In genomic region chr6:125604463-125605191, GRCm38 (mm10) we compare ENCODE assay signal across 8 mouse cellular contexts. TPM values are rescaled to one million over a fixed set of nuclear protein-coding genes. Genes with fewer than 3 reads are reported as not detected.
DNase-seq lines count a peak whose midpoint lies in the region; ATAC-seq and TF ChIP-seq lines count a peak whose summit lies in the region.

No protein-coding gene starts in this region.

- H3K36me3 ChIP-seq in embryonic facial prominence, embryonic 11.5 days (replicated peaks; ENCODE audit: control insufficient read depth, insufficient read depth, low read depth, low read length): no peaks in the 10 kb centered on the region
- H3K36me3 ChIP-seq in kidney, postnatal 0 days (ENCODE audit: insufficient read depth, low read length): no peaks in the 10 kb centered on the region
- no peaks in the 10 kb centered on the region for H3K36me3 ChIP-seq in liver, embryonic 11.5 days (ENCODE audit: control insufficient read depth, insufficient read depth, low read length)
- no peaks in the 10 kb centered on the region for H3K36me3 ChIP-seq in neural tube, embryonic 13.5 days

- H3K4me2 ChIP-seq in embryonic facial prominence, embryonic 11.5 days (ENCODE audit: low read depth, low read length): no peak overlapping the region
- no peak overlapping the region for H3K4me2 ChIP-seq in kidney, postnatal 0 days (ENCODE audit: low read length)
- H3K4me2 ChIP-seq in liver, embryonic 11.5 days: no peak overlapping the region
- no peak overlapping the region for H3K4me2 ChIP-seq in neural tube, embryonic 13.5 days

- no peaks in the 10 kb centered on the region for H3K27me3 ChIP-seq in embryonic facial prominence, embryonic 11.5 days (ENCODE audit: control insufficient read depth, insufficient read depth, low read length)
- no peaks in the 10 kb centered on the region for H3K27me3 ChIP-seq in kidney, postnatal 0 days (ENCODE audit: insufficient read depth, low read length)
- H3K27me3 ChIP-seq in liver, embryonic 11.5 days (replicated peaks; ENCODE audit: control insufficient read depth, insufficient read depth, low read length): no peaks in the 10 kb centered on the region
- peaks cover 12% of the 10 kb centered on the region; the same call in 1 of the 2 replicates for H3K27me3 ChIP-seq in neural tube, embryonic 13.5 days

- no peak overlapping the region for H3K27ac ChIP-seq in embryonic facial prominence, embryonic 11.5 days (replicated peaks; ENCODE audit: low read depth, low read length)
- H3K27ac ChIP-seq in kidney, postnatal 0 days: no peak overlapping the region
- H3K27ac ChIP-seq in liver, embryonic 11.5 days (ENCODE audit: low read depth, low read length): no peak overlapping the region
- H3K27ac ChIP-seq in neural tube, embryonic 13.5 days (replicated peaks): no peak overlapping the region

- H3K9me3 ChIP-seq in embryonic facial prominence, embryonic 11.5 days (replicated peaks; ENCODE audit: control insufficient read depth, low read length): no peaks in the 10 kb centered on the region
- H3K9me3 ChIP-seq in kidney, postnatal 0 days (replicated peaks; ENCODE audit: low read length): no peaks in the 10 kb centered on the region
- no peaks in the 10 kb centered on the region for H3K9me3 ChIP-seq in liver, embryonic 11.5 days (ENCODE audit: control insufficient read depth, low read length)
- H3K9me3 ChIP-seq in neural tube, embryonic 13.5 days: no peaks in the 10 kb centered on the region

- no peaks in the 10 kb centered on the region; the same call in 1 of the 2 replicates for H3K4me1 ChIP-seq in embryonic facial prominence, embryonic 11.5 days (ENCODE audit: control insufficient read depth, insufficient read depth, low read length)
- H3K4me1 ChIP-seq in kidney, postnatal 0 days (replicated peaks; ENCODE audit: insufficient read depth, low read length): 0 out of 2 replicates have a peak, but pooled peaks cover 5% of the 10 kb centered on the region
- H3K4me1 ChIP-seq in liver, embryonic 11.5 days (replicated peaks; ENCODE audit: control insufficient read depth, insufficient read depth, low read length): no peaks in the 10 kb centered on the region; the same call in 1 of the 2 replicates
- H3K4me1 ChIP-seq in neural tube, embryonic 13.5 days (replicated peaks): peaks cover 8% of the 10 kb centered on the region

- no peak for ATAC-seq in embryonic facial prominence, embryonic 11.5 days (replicated peaks; ENCODE audit: insufficient number of reproducible peaks, low FRiP score, low TSS enrichment, low read depth)
- ATAC-seq in kidney, postnatal 0 days (replicated peaks; ENCODE audit: low FRiP score, low read depth): peak; percentile 30; the same call in 1 of the 2 replicates
- ATAC-seq in liver, embryonic 11.5 days (replicated peaks; ENCODE audit: low FRiP score): no peak
- ATAC-seq in neural tube, embryonic 13.5 days (ENCODE audit: low read depth): 0 out of 2 replicates have a peak, but pooled peaks have one; percentile 32

- peak; percentile 90 for DNase-seq in ES-CJ7 (ENCODE audit: low read depth, low spot score)
- DNase-seq in adrenal gland, postnatal 36 days: peak; percentile 62 to 75
- DNase-seq in embryonic facial prominence, embryonic 11.5 days (ENCODE audit: low spot score): peak; percentile 88
- peak; percentile 85 for DNase-seq in heart, adult 8-10 months (ENCODE audit: low spot score)
- peak; percentile 93 for DNase-seq in kidney, postnatal 0 days (ENCODE audit: low spot score)
- DNase-seq in liver, embryonic 11.5 days (ENCODE audit: low spot score): peak; percentile 63
- DNase-seq in thymus, postnatal 14 days: peak; percentile 45

- TF ChIP-seq CTCF in kidney, postnatal 0 days (IDR thresholded peaks at IDR 0.05; ENCODE audit: low read depth): peak; percentile 98

- WGBS in embryonic facial prominence, embryonic 11.5 days: 26% methylated on average over 9 of the region's 9 CpGs
- 17% methylated on average over 9 of the region's 9 CpGs for WGBS in kidney, postnatal 0 days
- 28% methylated on average over 9 of the region's 9 CpGs for whole genome bisulfite sequencing in liver, embryonic 11.5 days
- 29% methylated on average over 9 of the region's 9 CpGs for WGBS in neural tube, embryonic 13.5 days

- H3K4me3 ChIP-seq in embryonic facial prominence, embryonic 11.5 days (ENCODE audit: low read depth, low read length): no peak overlapping the region
- H3K4me3 ChIP-seq in kidney, postnatal 0 days (replicated peaks; ENCODE audit: low read depth, low read length): no peak overlapping the region
- H3K4me3 ChIP-seq in liver, embryonic 11.5 days (ENCODE audit: low read depth, low read length): no peak overlapping the region
- H3K4me3 ChIP-seq in neural tube, embryonic 13.5 days: no peak overlapping the region

- H3K9ac ChIP-seq in embryonic facial prominence, embryonic 11.5 days (replicated peaks; ENCODE audit: low read length): no peak overlapping the region
- no peak overlapping the region for H3K9ac ChIP-seq in kidney, postnatal 0 days (ENCODE audit: low read depth, low read length)
- H3K9ac ChIP-seq in liver, embryonic 11.5 days (ENCODE audit: low read depth, low read length): no peak overlapping the region
- no peak overlapping the region for H3K9ac ChIP-seq in neural tube, embryonic 13.5 days

RNA-seq across cellular contexts. Expression of gene Vwf, which starts 58.1 kb away (rescaled TPM):
- total RNA-seq in adrenal gland, postnatal 36 days (2021): 1 to 10 TPM; 7.6 to 7.9 TPM
- 6.7 and 8.0 TPM in 2 replicates for polyA plus RNA-seq in embryonic facial prominence, embryonic 11.5 days (2014; fragmentation: Nextera tagmentation; extraction: Ambion mirVana)
- 100 to 1,000 TPM in 2 of 4 experiments, 10 to 100 TPM in 2; 82.6 to 137 (median 104) TPM for total RNA-seq in heart, adult 8-10 months (2022)
- polyA plus RNA-seq in kidney, postnatal 0 days (2015; fragmentation: Nextera tagmentation; extraction: Ambion mirVana): 4.5 and 5.1 TPM in 2 replicates
- polyA plus RNA-seq in liver, embryonic 11.5 days (2014; fragmentation: Nextera tagmentation; extraction: Ambion mirVana): 25.3 and 32.4 TPM in 2 replicates
- 5.6 and 8.0 TPM in 2 replicates for polyA plus RNA-seq in neural tube, embryonic 13.5 days (2015; fragmentation: Nextera tagmentation; extraction: Ambion mirVana)

Comparison
In these comparisons a context has a peak if more than half of its experiments do, and no peak if none do; other contexts are left out.
1. ATAC-seq: peak in kidney, postnatal 0 days (single experiment) and neural tube, embryonic 13.5 days (single experiment); none in embryonic facial prominence, embryonic 11.5 days (single experiment) and liver, embryonic 11.5 days (single experiment).
2. Peak in every context shown above with its lines, with median percentiles within 50 percentile points of each other: DNase-seq.